Mouse (Mus musculus): ENCODE results near the gene Notch4. TPM values are rescaled to one million over a fixed set of nuclear protein-coding genes. Genes with fewer than 3 reads are reported as not detected.
A peak's percentile ranks its signal among the peaks of the same experiment; 100 is the strongest.

Gene Notch4
- polyA plus RNA-seq, 1 experiment from 2014 or later: 8.9 TPM

- Histone ChIP-seq H3K9ac (replicated peaks) (peak overlapping the region; percentile 83), H3K4me1 (replicated peaks) (peaks cover 60% of the 10 kb centered on the region), H3K4me3 (replicated peaks) (peak overlapping the region; percentile 80), H3K36me3 (no peaks in the 10 kb centered on the region), H3K4me2 (replicated peaks) (peak overlapping the region; percentile 91), H3K9me3 (no peaks in the 10 kb centered on the region), H3K27me3 (peaks cover 34% of the 10 kb centered on the region), H3K27ac (no peak overlapping the region)
- WGBS: 2% methylated on average over 45 of the region's 48 CpGs
- no peak for ATAC-seq
Observed at GRCm38 (mm10) chr17:34630761-34631301, 66.8 kb downstream of the Notch4 start.

- Histone ChIP-seq H3K4me3 (replicated peaks) (peak overlapping the region; percentile 80), H3K9ac (replicated peaks) (peak overlapping the region; percentile 83), H3K27me3 (peaks cover 34% of the 10 kb centered on the region), H3K36me3 (no peaks in the 10 kb centered on the region), H3K4me2 (replicated peaks) (peak overlapping the region; percentile 91), H3K27ac (no peak overlapping the region), H3K4me1 (replicated peaks) (peaks cover 52% of the 10 kb centered on the region), H3K9me3 (no peaks in the 10 kb centered on the region)
- no peak for ATAC-seq
- 6% methylated on average over 12 of the region's 12 CpGs for WGBS
Observed at GRCm38 (mm10) chr17:34631647-34632046, 67.6 kb downstream of the Notch4 start.

- peaks cover 34% of the 10 kb centered on the region for H3K27me3 ChIP-seq
- peak overlapping the region; percentile 80 for H3K4me3 ChIP-seq (replicated peaks)
- no peaks in the 10 kb centered on the region for H3K36me3 ChIP-seq
- H3K4me2 ChIP-seq (replicated peaks): peak overlapping the region; percentile 91
- 2% methylated on average over 26 of the region's 26 CpGs for WGBS
- H3K9me3 ChIP-seq: no peaks in the 10 kb centered on the region
- ATAC-seq: no peak
- H3K9ac ChIP-seq (replicated peaks): peak overlapping the region; percentile 83
- no peak overlapping the region for H3K27ac ChIP-seq
- peaks cover 50% of the 10 kb centered on the region for H3K4me1 ChIP-seq (replicated peaks)
Observed at GRCm38 (mm10) chr17:34632261-34632691, 68.2 kb downstream of the Notch4 start.

- H3K9me3 ChIP-seq: no peaks in the 10 kb centered on the region
- H3K4me1 ChIP-seq (replicated peaks): peaks cover 27% of the 10 kb centered on the region
- H3K9ac ChIP-seq (replicated peaks): no peak overlapping the region
- H3K27me3 ChIP-seq: peaks cover 24% of the 10 kb centered on the region
- no peak for ATAC-seq
- H3K27ac ChIP-seq: no peak overlapping the region
- no peak overlapping the region for H3K4me3 ChIP-seq (replicated peaks)
- H3K4me2 ChIP-seq (replicated peaks): no peak overlapping the region
- H3K36me3 ChIP-seq: no peaks in the 10 kb centered on the region
- 66% methylated on average over 2 of the region's 2 CpGs for WGBS
Observed at GRCm38 (mm10) chr17:34635671-34636070, 71.6 kb downstream of the Notch4 start.

- Histone ChIP-seq H3K27ac (no peak overlapping the region), H3K36me3 (no peaks in the 10 kb centered on the region), H3K4me1 (replicated peaks) (peaks cover 18% of the 10 kb centered on the region), H3K4me3 (replicated peaks) (no peak overlapping the region), H3K9me3 (no peaks in the 10 kb centered on the region), H3K9ac (replicated peaks) (no peak overlapping the region), H3K4me2 (replicated peaks) (no peak overlapping the region), H3K27me3 (peaks cover 7% of the 10 kb centered on the region)
- no peak for ATAC-seq
- 71% methylated on average over 3 of the region's 3 CpGs for WGBS
Observed at GRCm38 (mm10) chr17:34637459-34637858, 73.4 kb downstream of the Notch4 start.

Other genes with a start within 250 kb of the Notch4 start
- 0.12 TPM in 1 of 2 replicates, not detected in the other for gene H2-Eb2, start 238.6 kb upstream of the Notch4 start, polyA plus RNA-seq (2015; fragmentation: Nextera tagmentation; extraction: Ambion mirVana)
- not detected in 2 replicates for gene Btnl2, start 209.4 kb upstream of the Notch4 start, polyA plus RNA-seq (2015; fragmentation: Nextera tagmentation; extraction: Ambion mirVana)
- gene Btnl1, start 187.1 kb upstream of the Notch4 start, polyA plus RNA-seq (2015; fragmentation: Nextera tagmentation; extraction: Ambion mirVana): not detected in 2 replicates
- 4.6 and 5.6 TPM in 2 replicates for gene BC051142, start 165.4 kb upstream of the Notch4 start, polyA plus RNA-seq (2015; fragmentation: Nextera tagmentation; extraction: Ambion mirVana)
- not detected in 2 replicates for gene Btnl4, start 87.0 kb upstream of the Notch4 start, polyA plus RNA-seq (2015; fragmentation: Nextera tagmentation; extraction: Ambion mirVana)
- gene Btnl6, start 46.9 kb upstream of the Notch4 start, polyA plus RNA-seq (2015; fragmentation: Nextera tagmentation; extraction: Ambion mirVana): not detected in 2 replicates
- gene Gpsm3, start 25.5 kb downstream of the Notch4 start, polyA plus RNA-seq (2015; fragmentation: Nextera tagmentation; extraction: Ambion mirVana): 2.8 and 3.4 TPM in 2 replicates
- gene Pbx2, start 27.0 kb downstream of the Notch4 start, polyA plus RNA-seq (2015; fragmentation: Nextera tagmentation; extraction: Ambion mirVana): 13.3 and 15.3 TPM in 2 replicates
- 1.5 and 2.2 TPM in 2 replicates for gene Ager, start 33.6 kb downstream of the Notch4 start, polyA plus RNA-seq (2015; fragmentation: Nextera tagmentation; extraction: Ambion mirVana)
- 324 and 337 TPM in 2 replicates for gene Rnf5, start 39.4 kb downstream of the Notch4 start, polyA plus RNA-seq (2015; fragmentation: Nextera tagmentation; extraction: Ambion mirVana)
- 86.0 and 100 TPM in 2 replicates for gene Agpat1, start 40.0 kb downstream of the Notch4 start, polyA plus RNA-seq (2015; fragmentation: Nextera tagmentation; extraction: Ambion mirVana)
- 6.8 and 8.6 TPM in 2 replicates for gene Egfl8, start 51.7 kb downstream of the Notch4 start, polyA plus RNA-seq (2015; fragmentation: Nextera tagmentation; extraction: Ambion mirVana)
- 22.3 and 23.3 TPM in 2 replicates for gene Ppt2, start 64.2 kb downstream of the Notch4 start, polyA plus RNA-seq (2015; fragmentation: Nextera tagmentation; extraction: Ambion mirVana)
- 7.4 and 7.5 TPM in 2 replicates for gene Prrt1, start 65.3 kb downstream of the Notch4 start, polyA plus RNA-seq (2015; fragmentation: Nextera tagmentation; extraction: Ambion mirVana)
- 17.0 and 18.9 TPM in 2 replicates for gene Fkbpl, start 80.5 kb downstream of the Notch4 start, polyA plus RNA-seq (2015; fragmentation: Nextera tagmentation; extraction: Ambion mirVana)
- 118 and 122 TPM in 2 replicates for gene Atf6b, start 82.9 kb downstream of the Notch4 start, polyA plus RNA-seq (2015; fragmentation: Nextera tagmentation; extraction: Ambion mirVana)
- gene Tnxb, start 106.3 kb downstream of the Notch4 start, polyA plus RNA-seq (2015; fragmentation: Nextera tagmentation; extraction: Ambion mirVana): 0.08 and 0.10 TPM in 2 replicates
- not detected in 2 replicates for gene C4b, start 179.6 kb downstream of the Notch4 start, polyA plus RNA-seq (2015; fragmentation: Nextera tagmentation; extraction: Ambion mirVana)
- gene Cyp21a1, start 240.3 kb downstream of the Notch4 start, polyA plus RNA-seq (2015; fragmentation: Nextera tagmentation; extraction: Ambion mirVana): not detected in 2 replicates